Mouse (Mus musculus): ENCODE results near the gene Olfr464. TPM values are rescaled to one million over a fixed set of nuclear protein-coding genes. Genes with fewer than 3 reads are reported as not detected.

Gene Olfr464
- polyA plus RNA-seq (2011; ENCODE audit: insufficient read depth, insufficient read length, low replicate concordance, missing spikeins) = not detected in 2 replicates

DNA sequence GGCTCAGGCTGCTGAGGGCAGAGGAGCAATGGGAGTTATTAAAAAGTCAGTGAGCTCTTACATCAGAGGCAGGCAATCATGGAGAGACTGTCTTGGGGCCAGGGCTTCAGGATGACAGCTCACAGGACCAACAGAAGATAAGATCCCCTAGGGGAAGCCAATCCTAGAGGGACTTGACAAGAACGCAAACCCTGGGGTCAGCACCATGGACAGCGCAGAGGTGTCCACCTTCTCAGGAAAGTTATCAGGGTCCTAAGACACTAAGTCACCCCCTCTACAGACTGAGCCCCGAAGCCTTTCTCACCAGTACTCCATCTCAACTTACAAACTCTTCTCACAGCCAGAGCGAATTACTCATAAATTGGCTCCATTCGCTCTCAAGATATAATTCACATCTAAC, at the start of gene Olfr464:
Gene Olfr464, minus strand, starts transcription at position 2 of the 400 bp plus-strand sequence.
- WGBS = 27% methylated on average over 5 of the region's 5 CpGs
- TF ChIP-seq CTCF (IDR thresholded peaks at IDR 0.05; ENCODE audit: control insufficient read depth, insufficient read depth, low read length) (no peak), POLR2A (IDR thresholded peaks at IDR 0.05; ENCODE audit: borderline replicate concordance, control insufficient read depth, low read depth, low read length) (no peak)
- no peaks in the 10 kb centered on the region for H3K4me1 ChIP-seq (ENCODE audit: control insufficient read depth, insufficient read depth, low read length)
- no peak within 1 kb of the TSS for H3K4me3 ChIP-seq (replicated peaks; ENCODE audit: control insufficient read depth, low read depth, low read length)
- H3K27ac ChIP-seq (ENCODE audit: control insufficient read depth, insufficient read depth, low read depth, low read length, poor library complexity) = no peak within 1 kb of the TSS

DNA sequence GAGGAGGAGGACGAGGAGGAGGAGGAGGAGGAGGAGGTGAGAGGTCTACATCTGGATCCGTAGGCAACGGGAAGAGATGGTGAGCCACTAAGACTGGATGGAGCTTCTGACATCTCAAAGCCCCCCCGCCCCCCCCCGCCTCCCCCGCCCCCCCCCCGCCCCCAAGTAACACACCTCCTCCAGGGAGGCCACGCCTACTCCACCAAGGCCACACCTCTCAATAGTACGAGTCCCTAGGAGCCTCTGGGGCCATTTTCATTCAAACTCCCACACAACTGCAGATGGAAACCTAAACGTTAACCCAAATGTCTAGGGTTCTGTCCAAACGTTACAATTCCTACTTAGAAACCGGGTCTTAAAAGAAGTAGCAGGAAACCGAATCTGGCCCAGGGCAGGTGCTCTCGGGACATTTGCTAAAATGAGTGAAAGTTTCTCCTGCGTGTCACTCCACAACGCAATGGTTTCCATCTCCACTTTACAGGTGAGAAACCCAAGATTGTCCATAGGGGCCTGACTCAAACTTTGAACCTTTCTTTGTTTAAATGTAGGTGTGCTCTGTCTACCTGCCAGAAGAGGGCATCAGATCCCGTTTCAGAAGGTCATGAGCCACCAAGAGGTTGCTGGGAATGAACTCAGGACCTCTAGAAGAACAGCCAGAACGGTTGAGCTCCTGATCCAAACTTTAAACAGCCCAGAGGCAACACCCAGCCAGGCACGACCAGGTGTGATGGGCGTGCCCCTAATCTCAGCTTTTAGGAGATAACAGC, 47.8 kb upstream of the Olfr464 start:
- TF ChIP-seq POLR2A (IDR thresholded peaks at IDR 0.05; ENCODE audit: borderline replicate concordance, control insufficient read depth, low read depth, low read length) (no peak), CTCF (IDR thresholded peaks at IDR 0.05; ENCODE audit: control insufficient read depth, insufficient read depth, low read length) (no peak)
- Histone ChIP-seq H3K4me3 (replicated peaks; ENCODE audit: control insufficient read depth, low read depth, low read length) (no peak overlapping the region), H3K4me1 (ENCODE audit: control insufficient read depth, insufficient read depth, low read length) (peaks cover 1% of the 10 kb centered on the region; the same call in 1 of the 2 replicates), H3K27ac (ENCODE audit: control insufficient read depth, insufficient read depth, low read depth, low read length, poor library complexity) (no peak overlapping the region)
- 18% methylated on average over 19 of the region's 20 CpGs for WGBS

DNA sequence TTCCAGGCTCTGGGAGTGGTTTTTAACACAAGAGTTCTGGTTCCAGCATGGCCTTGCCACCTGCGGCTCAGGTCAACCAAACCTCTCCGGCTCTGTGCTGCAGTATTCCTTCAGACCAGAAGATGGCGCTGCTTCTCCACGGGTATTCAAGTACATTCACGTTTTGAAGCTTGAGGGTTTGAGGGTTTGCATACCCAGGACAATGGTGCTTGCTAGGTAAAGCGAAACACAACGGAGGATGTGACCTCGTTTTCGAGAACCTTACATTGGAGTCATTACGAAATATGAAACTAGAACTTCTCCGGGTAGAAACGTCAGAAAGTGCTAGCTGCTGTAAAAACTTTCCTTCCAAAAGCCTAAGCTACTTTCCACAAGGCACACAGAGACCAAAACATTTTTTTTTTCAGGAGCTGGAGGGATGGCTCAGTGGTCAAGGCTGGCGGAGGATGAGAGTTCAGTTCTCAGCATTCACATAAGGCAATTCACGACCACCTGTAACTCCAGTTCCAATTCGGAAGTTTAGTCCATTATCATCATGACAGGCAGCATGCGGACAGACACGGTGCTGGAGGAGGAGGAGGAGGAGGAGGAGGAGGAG, 47.0 kb upstream of the Olfr464 start:
- WGBS = 1% methylated on average over 17 of the region's 17 CpGs
- TF ChIP-seq CTCF (IDR thresholded peaks at IDR 0.05; ENCODE audit: control insufficient read depth, insufficient read depth, low read length) = peak; percentile 87
- TF ChIP-seq POLR2A (IDR thresholded peaks at IDR 0.05; ENCODE audit: borderline replicate concordance, control insufficient read depth, low read depth, low read length) = no peak

DNA sequence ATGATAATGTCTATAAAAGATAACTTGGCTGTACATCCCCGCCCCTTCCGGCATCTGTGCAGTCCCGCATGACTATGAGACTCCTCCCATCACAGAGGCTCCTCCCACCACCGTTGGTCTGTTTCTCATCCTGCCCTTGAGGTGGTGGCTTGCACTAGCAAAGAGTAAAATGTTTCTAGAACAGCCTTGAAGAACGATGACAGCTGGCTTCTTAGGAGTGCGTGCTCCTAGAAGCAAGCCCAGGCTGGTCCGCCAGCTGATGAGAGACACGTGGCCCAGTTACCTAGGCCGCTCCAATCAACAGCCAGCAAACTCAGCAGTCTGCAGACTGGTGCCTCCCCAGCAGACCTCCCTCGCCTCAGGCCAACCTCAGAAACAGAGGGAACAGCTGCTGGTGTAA, 45.4 kb upstream of the Olfr464 start:
- no peak overlapping the region for H3K27ac ChIP-seq (ENCODE audit: control insufficient read depth, insufficient read depth, low read depth, low read length, poor library complexity)
- H3K4me3 ChIP-seq (replicated peaks; ENCODE audit: control insufficient read depth, low read depth, low read length) = no peak overlapping the region
- H3K4me1 ChIP-seq (ENCODE audit: control insufficient read depth, insufficient read depth, low read length) = peaks cover 1% of the 10 kb centered on the region; the same call in 1 of the 2 replicates
- TF ChIP-seq CTCF (IDR thresholded peaks at IDR 0.05; ENCODE audit: control insufficient read depth, insufficient read depth, low read length) = no peak
- TF ChIP-seq POLR2A (IDR thresholded peaks at IDR 0.05; ENCODE audit: borderline replicate concordance, control insufficient read depth, low read depth, low read length) = no peak
- 52% methylated on average over 10 of the region's 10 CpGs for WGBS

More for the DNA sequence above, 47.0 kb upstream of the Olfr464 start:
- Histone ChIP-seq H3K4me1 (ENCODE audit: control insufficient read depth, insufficient read depth, low read length) (peaks cover 1% of the 10 kb centered on the region; the same call in 1 of the 2 replicates), H3K27ac (ENCODE audit: control insufficient read depth, insufficient read depth, low read depth, low read length, poor library complexity) (no peak overlapping the region; the same call in 1 of the 2 replicates), H3K4me3 (replicated peaks; ENCODE audit: control insufficient read depth, low read depth, low read length) (peak overlapping the region; percentile 33)

DNA sequence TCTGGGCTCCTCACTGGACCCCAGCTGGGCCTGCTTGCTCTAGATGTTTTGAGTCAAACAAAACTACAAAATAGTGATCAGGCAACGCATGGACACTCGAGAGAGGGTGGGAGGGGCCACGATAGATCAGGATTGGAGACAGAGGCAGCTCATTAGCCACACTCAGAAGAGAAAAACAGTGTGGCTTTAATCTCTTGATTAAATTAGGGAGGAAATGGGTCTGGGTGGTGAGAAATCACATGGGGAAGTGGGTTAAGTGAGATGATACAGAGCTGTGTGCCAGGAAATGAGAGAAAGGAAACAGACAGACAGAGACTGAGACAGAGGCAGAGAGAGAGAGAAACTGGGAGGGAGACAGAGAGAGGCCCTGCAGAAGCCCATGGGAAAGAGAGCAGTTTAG, 44.5 kb upstream of the Olfr464 start:
- peaks cover 1% of the 10 kb centered on the region; the same call in 1 of the 2 replicates for H3K4me1 ChIP-seq (ENCODE audit: control insufficient read depth, insufficient read depth, low read length)
- WGBS = 40% methylated on average over 3 of the region's 3 CpGs
- TF ChIP-seq CTCF (IDR thresholded peaks at IDR 0.05; ENCODE audit: control insufficient read depth, insufficient read depth, low read length) = no peak
- no peak for TF ChIP-seq POLR2A (IDR thresholded peaks at IDR 0.05; ENCODE audit: borderline replicate concordance, control insufficient read depth, low read depth, low read length)

DNA sequence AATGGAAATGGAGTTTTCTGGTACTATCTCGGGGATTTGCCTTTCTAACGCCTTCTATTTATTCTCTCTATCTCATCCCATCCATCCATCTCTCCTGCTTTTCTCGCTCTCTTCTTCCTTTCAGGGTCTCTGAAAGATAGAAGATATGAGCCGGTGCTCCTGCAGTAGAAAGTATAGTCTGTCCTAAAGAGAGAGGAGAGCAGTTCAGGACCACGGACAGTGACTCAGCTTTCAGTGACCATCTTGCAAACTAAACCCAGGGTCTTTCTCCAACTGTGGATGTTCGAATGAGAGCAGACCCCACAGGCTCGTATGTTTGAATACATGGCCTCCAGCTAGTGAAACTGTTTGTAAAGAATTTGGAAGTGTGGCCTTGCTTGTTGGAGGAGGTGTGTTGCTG, 36.3 kb upstream of the Olfr464 start:
- H3K4me3 ChIP-seq (replicated peaks; ENCODE audit: control insufficient read depth, low read depth, low read length) = no peak overlapping the region
- WGBS = 39% methylated on average over 7 of the region's 7 CpGs
- H3K27ac ChIP-seq (ENCODE audit: control insufficient read depth, insufficient read depth, low read depth, low read length, poor library complexity) = no peak overlapping the region
- no peaks in the 10 kb centered on the region for H3K4me1 ChIP-seq (ENCODE audit: control insufficient read depth, insufficient read depth, low read length)
- TF ChIP-seq POLR2A (IDR thresholded peaks at IDR 0.05; ENCODE audit: borderline replicate concordance, control insufficient read depth, low read depth, low read length) (no peak), CTCF (IDR thresholded peaks at IDR 0.05; ENCODE audit: control insufficient read depth, insufficient read depth, low read length) (no peak)

More for the DNA sequence above, 44.5 kb upstream of the Olfr464 start:
- Histone ChIP-seq H3K4me3 (replicated peaks; ENCODE audit: control insufficient read depth, low read depth, low read length) (no peak overlapping the region), H3K27ac (ENCODE audit: control insufficient read depth, insufficient read depth, low read depth, low read length, poor library complexity) (no peak overlapping the region)

DNA sequence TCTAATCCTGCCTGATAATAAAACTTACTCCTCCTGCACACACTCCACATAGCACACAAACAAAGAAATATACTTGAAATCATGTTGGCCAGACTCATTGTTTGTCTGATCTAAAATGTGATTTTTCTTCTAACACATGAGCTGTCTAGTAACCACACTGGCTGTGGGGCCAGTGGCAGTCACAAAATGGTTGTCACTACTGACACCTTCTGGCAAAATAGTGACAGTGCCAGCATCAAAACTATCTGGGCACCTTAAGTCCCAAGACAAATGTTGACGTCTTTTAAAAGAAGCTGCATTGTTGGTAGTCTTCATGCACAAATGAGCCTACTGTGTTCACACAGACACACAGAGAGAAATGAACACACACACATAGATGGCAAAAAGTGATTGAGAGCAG, 34.4 kb upstream of the Olfr464 start:
- H3K4me1 ChIP-seq (ENCODE audit: control insufficient read depth, insufficient read depth, low read length) = no peaks in the 10 kb centered on the region
- H3K27ac ChIP-seq (ENCODE audit: control insufficient read depth, insufficient read depth, low read depth, low read length, poor library complexity) = no peak overlapping the region
- H3K4me3 ChIP-seq (replicated peaks; ENCODE audit: control insufficient read depth, low read depth, low read length) = no peak overlapping the region
- 8% methylated on average over 1 of the region's 1 CpGs for WGBS
- no peak for TF ChIP-seq POLR2A (IDR thresholded peaks at IDR 0.05; ENCODE audit: borderline replicate concordance, control insufficient read depth, low read depth, low read length)

DNA sequence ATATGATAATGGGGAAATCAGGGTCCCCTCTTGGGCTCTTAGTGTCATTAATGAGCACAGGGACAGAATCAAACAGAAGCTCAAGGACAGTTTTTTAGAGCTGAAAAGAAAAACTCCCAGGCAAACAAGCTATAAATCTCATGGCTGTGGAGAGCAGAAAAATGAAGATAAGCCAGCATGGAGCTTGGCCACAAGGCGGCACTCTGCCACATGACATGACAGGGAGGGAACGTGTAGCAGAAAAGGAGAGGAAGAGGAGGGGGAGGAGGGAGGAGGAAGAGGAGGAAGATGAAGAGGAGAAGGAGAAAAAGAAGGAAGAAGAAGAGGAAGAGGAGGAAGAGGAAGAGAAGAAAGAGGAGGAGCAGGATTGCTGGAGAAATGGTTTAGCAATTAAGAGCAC, 29.2 kb upstream of the Olfr464 start:
- 3% methylated on average over 2 of the region's 2 CpGs for WGBS
- H3K27ac ChIP-seq (ENCODE audit: control insufficient read depth, insufficient read depth, low read depth, low read length, poor library complexity) = no peak overlapping the region
- TF ChIP-seq CTCF (IDR thresholded peaks at IDR 0.05; ENCODE audit: control insufficient read depth, insufficient read depth, low read length) (peak; percentile 44), POLR2A (IDR thresholded peaks at IDR 0.05; ENCODE audit: borderline replicate concordance, control insufficient read depth, low read depth, low read length) (no peak)
- no peak overlapping the region for H3K4me3 ChIP-seq (replicated peaks; ENCODE audit: control insufficient read depth, low read depth, low read length)
- H3K4me1 ChIP-seq (ENCODE audit: control insufficient read depth, insufficient read depth, low read length) = no peaks in the 10 kb centered on the region
